Mouse (Mus musculus): ENCODE measurements around the gene Kcnj6. TPM values are rescaled to one million over a fixed set of nuclear protein-coding genes. Genes with fewer than 3 reads are reported as not detected.

The Kcnj6 gene
- total RNA-seq, 2 experiments from 2014 or later: 60.7 TPM

- DNase-seq (ENCODE audit: low spot score in 2 of 2): no peak
Observed at GRCm38 (mm10) chr16:94720476-94721153, 276.9 kb downstream of the Kcnj6 start.

DNA sequence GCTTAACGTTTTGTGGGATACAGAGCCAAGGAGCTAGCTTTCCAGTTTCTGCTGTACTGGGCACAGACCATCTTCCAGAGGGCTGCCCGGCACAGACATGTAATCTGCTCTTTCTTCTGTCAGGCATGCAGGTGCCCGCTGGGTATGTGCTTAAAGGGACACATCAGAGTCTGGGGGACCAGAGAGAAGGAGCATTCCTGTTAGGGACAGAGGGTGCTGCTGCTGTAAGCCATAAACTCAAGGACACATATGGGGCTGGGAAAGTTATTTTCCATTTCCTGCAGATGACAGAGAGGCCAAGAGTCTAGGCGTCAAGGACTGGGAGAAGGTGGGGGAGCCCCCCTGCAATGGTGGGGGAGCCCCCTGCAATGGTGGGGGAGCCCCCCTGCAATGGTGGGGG lies 278.0 kb downstream of the Kcnj6 start:
- no peak for DNase-seq (ENCODE audit: low spot score in 2 of 2)

- no peak for DNase-seq (ENCODE audit: low spot score in 2 of 2)
Observed at GRCm38 (mm10) chr16:94718919-94719318, 278.6 kb downstream of the Kcnj6 start.

DNA sequence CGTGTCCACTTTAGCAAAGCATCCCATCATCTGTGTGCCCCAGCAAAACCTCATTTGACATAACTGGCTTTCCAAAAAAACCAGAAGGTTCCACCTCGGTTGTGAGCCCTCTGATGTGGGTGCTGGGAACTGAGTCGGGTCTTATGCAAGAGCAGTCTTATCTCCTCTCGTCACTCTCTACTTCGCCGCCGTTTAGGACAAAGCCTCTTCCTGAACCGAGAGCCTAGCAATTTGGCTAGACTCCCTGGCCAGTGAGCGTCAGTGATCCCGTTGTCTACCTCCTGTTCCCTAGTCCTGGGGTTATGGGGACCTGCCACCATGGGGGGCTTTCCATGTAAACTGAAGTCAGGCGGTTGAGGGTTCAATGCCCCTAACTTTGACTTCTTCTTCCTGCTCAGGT lies 280.4 kb downstream of the Kcnj6 start:
- DNase-seq (ENCODE audit: low spot score in 2 of 2): no peak

GRCm38 (mm10) chr16:94714483-94714882 lies 283.0 kb downstream of the Kcnj6 start:
- DNase-seq (ENCODE audit: low spot score in 2 of 2): no peak

- DNase-seq (ENCODE audit: low spot score in 2 of 2): peak; percentile 86 to 92
Observed at GRCm38 (mm10) chr16:94713480-94714094, 283.9 kb downstream of the Kcnj6 start.

DNA sequence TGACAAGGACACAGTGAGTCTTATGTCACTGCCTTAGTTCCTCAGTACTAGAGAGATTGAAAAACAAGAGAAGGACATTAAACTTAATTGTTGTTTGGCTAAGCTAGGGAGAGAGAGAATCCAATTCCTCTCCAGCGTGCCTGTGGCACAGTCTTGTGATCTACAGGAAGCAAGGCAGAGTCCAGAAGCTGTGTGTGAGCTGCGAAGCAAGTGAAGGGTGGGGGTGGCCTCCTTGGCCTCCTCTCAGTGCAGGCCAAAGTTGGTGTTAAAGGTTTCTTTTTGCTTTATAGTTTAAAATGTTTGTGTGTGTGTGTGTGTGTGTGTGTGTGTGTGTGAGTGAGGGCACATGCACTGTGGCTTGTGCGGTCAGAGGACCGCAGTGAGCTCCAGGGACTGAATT lies 295.5 kb downstream of the Kcnj6 start:
- no peak for DNase-seq (ENCODE audit: low spot score in 2 of 2)

GRCm38 (mm10) chr16:94701141-94701540 lies 296.4 kb downstream of the Kcnj6 start:
- DNase-seq (ENCODE audit: low spot score in 2 of 2): no peak

Small RNA genes lying within 50 kb of the gene (microRNA-seq; reads per million reads assigned to microRNA genes)
- gene Gm22745: 0 reads per million in 2 experiments
